Mouse (Mus musculus) monocyte, adult 2 months (primary cell): ENCODE data around the gene Nudt4.

Source experiments
- DNase-seq, 2 experiments: peaks; one replicate each; pipeline ENCODE4 v3.0.0; 2022; ENCODE audit warnings: low spot score in 2 of 2, low read depth in 1 of 2

Gene Nudt4

DNA sequence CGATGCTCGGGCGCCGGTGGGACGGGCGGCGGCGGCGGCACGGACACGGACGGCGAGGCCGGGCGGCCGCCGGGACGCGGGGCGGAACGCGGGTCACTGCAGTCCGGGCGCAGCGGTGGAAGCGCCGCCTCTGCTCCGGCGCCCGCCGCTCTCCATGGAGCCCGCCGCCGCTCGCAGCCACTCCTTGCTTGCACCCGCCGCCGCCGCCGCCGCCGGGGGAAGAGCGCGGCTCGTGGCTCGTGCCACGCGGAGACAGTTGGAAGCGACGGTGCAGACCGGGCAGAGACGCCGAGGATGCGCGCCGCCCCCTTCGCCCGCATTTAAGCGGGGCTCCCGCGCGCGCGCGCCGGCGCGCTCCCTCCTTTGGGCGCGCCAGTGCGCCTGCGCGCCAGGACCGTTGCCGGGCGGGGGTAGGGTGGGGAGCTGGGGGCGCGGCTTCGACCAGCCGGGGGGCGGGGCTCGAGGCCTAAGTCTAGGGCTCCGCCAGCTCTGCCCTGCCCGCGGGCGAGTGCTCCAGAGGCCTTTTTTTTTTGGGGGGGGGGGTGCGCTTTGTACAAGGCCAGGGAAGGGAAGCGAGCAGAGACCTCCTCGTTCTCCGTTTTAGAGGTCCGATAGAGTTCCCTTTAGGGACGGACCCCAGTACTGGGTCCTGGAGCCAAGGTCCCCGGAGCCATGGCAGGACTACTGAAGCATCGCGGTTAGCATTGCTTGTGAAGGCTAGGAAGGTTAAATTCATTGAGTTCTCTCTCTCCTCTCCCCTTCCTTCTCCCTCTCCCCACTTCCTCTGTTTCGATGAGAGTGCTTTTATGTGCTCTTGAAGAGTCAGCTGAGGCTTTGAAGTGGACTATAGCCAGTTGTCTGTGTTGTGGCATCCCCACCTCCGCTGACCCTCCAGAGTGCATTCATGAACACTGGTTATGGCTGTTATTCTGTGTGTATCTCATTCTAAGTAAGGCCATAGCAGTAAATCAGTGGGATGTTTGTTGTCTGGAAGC, at the start of gene Nudt4:
TSS of gene Nudt4 (minus strand) at position 296 of the 995 bp plus-strand sequence.
- DNase-seq = peak in 1 of 2 experiments; percentile 30

DNA sequence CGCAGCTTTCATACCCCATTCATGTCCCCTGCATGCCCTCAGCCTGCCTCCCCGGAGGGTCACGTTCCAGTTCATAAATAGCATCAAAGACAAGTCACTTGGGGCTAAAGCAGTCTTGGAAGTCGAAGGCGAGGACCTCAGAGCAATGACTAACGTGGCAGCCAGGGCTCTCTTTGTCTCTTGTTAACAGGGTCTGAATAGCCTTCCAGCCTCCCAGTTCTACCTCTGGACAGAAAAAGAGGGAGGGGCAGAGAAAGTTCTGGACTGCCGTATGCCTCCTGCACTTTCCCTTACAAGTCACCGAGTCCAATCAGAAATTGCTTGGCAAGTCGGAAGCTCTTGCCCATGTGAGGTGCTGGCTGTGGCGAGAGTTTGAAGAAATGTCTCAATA, 47.4 kb upstream of the Nudt4 start:
- DNase-seq = no peak

DNA sequence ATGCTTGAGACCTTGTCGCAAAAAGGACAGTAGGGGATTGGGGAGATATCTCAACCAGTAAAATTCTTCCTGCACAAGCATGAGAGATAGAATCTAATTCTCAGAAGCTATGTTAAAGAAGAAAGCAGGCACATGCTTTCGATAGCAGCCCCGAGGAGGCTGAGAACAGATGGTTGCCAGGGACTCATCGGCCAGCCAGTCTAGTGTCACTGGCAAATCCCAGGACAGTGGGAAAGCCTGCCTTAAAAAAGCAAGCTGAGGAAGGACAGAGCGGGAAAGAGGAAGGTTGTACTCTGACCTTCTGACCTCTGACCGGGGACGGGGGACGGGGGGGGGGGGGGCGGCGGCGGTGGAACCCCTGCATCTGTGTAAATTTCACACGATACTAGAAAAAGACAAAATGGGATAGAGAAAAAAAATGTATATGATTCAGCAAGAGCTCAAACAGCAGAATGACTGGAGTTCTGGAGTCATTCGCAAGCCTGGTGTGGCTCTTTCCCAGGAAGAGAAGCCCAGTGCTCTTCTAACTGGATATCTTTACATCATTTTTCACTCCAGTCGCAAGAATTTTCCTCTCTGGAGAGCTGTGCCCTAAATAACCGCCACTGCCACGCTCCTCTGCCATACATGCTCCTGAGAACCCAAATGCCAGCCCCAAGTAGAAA, 46.9 kb upstream of the Nudt4 start:
- DNase-seq = no peak

DNA sequence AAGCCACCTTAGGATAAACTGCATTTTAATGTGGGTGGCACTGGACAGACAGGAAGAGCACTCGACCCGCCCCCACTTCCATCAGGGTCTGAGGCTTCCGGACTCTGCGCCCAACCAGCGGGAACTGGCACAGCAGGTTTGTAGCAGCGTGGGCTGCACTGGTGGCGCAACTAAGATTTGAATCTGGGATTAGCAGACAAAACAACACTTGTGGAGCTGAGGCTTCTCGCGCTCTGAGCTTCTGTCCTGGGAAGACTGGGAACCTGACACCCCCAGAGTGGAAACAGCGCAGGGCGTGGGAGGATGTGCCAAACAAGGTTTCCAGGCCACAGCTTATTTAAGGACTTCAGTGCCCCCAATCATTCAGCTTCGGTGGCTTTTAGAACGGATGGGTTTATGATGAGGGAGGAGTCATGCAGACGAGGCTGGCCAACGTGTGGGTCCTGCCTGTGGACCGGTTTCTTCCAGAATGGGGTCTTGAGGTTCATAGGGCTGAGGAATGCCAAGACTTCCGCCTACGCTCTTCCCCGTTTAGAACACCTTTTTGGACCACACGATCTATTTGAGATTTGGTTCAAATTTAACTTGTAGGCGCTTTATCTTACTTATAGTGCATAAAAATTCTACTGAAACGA, 41.1 kb upstream of the Nudt4 start:
- no peak for DNase-seq

DNA sequence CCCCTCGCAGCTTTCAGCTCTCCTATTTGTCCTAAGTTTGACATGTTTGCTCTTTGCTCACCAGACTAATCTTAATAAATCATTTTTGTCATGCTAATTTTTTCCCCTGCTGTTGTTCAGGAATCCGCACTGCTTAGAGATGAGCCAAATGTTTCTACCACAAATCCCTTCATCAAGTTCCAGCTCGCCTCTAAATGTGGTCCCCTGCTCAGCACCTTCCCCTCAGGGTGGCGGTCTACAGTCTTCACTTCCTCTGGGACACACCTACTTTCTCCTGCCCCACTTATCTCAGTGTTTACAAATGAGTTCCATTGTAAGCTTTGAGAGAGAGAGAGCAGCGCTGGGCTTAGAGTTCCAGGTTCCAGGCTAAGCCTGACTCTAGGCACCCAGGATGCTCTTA, 36.6 kb upstream of the Nudt4 start:
- no peak for DNase-seq

DNA sequence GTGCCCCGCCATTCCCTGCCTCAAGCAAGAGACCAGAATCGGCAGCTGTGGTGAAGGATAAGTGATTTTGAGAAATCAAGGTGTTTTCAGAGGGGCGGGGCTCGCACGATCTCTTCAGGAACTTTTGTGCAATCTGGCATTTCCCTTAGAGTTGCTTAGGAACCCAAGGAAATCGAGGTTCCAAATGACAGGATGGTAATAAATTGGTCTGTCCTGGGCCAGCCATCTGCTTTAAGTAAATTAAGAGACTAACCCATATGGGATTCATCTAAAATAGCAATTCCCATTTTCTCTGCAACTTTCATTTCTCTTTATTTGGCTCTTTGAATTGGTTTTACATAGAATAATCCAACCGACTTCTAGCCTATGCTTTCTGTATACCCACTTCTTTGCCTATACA, 35.8 kb upstream of the Nudt4 start:
- no peak for DNase-seq

DNA sequence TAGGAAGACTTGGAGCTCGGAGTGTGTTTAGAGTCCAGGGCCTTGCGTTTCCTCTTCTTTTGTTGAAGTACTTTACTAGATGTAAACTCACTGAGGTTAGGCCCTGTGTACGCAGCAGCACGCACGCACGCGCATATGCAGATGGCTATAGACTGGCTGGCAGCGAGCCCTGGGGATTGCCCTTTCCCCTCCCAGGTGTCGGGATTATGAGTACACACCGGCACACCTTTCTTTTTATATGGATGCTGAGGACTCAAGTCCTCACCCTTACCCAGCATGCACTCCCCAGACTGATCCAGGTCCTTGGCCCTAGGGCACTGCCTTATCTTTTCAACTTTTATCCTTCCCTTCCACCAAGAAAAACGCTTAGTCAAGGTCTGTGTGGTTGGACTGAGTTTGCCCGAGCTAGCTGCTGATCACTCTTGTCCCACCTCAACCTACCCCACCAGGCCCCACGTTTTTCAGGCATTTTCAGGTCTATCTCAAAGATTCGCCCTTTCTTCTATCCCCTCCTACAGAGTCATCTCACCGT, 34.2 kb upstream of the Nudt4 start:
- DNase-seq = no peak

DNA sequence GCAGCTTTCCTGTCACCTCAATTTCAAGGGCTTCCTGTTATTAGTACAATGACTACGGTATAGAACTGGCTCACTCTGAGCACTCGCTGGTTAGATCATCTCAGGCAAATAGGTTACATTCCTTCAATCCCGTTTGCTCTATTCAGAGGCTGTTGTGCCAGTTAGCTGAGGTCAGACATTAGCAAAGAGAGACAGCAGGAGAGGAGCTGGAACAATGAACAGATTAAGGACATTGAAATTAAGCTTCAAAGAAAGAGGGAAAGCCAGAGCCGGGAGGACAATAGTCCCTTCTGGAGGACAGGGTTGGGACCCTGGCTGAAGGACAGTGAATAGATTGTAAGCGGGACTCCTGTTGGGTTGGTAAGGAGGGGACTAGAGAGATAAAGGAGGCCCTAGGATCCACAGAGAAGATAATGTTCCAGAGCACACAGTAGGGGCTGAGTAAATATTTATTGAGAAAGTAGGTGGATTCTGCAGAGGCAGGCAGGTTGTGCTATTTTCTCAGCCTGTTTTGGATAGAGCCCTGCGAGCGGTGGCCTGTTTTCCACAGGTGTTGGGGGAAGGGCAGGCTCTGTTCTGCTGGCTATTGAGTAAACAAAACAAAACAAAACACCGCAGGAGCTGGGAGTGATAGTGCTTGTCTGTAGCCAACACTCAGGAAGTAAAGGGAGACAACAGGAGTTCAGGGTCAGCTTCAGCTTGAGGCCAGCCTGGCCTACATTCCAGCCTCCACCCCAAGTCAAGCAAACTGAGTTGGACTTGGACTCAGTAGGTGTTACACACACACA, 32.1 kb upstream of the Nudt4 start:
- no peak for DNase-seq

DNA sequence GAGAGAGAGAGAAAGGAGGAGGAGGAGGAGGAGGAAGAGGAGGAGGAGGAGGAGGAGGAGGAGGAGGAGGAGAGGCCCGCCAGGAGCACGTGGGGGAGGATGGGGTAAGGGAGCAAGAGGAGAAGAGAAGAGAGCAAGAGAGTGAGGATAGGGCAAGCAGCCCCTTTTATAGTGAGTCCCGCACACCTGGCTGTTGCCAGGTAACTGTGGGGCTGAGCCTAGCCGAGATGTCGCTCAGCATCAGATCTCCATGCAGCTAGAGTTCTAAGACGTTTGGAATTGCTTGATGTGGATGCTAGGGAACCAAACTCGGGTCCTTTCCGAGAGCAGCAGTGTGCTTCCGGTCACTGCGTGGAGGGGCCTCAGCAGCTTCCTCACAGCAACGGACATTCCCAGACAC, 30.5 kb upstream of the Nudt4 start:
- no peak for DNase-seq

DNA sequence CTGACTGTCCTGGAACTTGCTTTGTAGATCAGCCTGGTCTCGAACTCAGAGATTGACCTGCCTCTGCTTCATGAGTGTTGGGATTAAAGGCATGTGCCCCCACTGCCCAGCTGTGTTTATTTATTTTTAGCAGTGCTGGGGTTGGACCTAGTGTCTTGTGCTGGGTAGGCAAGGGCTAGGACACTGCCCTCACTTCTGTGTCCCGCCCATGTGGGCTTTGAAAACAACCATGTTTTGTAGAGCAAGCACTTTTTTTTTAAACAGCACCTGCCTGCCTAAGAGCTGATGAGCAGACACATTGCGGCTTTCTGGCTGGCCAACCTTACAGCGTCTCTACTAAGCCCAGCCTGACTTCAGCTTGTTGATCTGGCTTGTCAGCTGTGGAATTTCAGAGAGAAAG, 27.3 kb upstream of the Nudt4 start:
- no peak for DNase-seq

DNA sequence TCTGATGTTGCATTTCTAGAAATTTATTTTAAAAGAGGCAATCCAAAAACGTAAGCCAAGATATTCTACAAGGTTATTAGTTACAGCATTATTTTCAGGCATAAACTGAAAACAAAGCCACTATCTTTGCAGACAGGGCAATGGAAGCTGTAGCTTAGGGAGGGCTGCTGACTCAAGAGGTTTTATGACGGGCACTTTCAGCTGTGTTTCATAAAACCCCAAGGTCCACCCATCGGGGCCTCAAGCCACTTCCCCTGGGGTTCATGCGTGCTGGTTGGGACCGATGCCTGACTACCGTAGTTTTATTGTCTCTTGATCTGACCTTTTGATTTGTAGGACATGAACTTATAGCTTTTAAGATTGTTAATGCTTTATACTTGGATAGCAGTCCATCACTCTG, 26.2 kb upstream of the Nudt4 start:
- no peak for DNase-seq

DNA sequence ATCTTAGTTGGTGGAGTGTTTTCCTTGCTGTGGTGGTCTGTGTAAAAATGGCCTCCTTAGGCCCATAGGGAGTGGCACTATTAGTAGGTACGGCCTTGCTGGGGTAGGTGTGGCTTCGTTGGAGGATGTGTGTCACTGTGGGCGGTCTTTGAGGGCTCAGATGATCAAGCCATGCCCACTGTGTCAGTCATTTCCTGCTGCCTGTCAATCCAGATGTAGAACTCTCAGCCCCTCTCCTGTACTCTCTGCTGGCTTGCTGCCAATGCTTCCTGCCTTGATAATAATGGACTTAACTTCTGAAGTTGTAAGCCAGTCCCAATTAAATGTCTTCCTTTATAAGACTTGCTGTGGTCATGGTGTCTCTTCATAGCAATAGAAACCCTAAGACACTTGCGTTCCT, 25.2 kb upstream of the Nudt4 start:
- DNase-seq = no peak

DNA sequence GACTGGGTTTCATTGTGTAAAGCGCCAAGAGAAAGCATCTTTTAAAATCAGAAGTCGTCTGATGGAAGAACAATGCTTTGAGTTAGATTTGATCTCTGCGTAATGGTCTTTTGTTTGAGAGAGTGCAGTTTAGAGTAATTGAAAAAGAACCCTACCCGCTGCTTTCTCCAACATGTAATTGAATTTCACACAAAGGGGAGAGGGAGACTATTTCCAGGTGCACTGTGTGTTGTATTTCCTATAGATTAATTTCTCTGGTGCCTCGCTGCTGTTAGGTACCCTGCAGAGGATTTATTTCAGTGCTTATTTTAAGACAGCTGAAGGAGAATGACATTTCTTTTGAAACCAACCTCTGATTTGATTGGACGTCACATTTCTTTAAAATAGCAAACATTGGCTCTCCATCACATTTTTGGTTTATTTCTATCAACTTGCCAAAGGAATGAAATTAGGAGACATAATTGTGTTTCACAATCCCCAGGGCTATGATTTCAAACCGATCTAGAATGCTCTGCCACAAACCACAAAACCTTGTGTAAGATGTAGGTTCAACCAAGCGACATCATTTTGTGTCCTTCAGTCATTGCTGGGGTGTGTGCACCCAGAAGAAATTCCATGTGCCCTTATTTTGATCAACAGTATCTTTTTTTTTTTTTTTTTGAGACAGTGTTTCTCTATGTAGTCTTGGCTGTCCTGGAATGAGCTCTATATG, 23.7 kb upstream of the Nudt4 start:
- DNase-seq = no peak

DNA sequence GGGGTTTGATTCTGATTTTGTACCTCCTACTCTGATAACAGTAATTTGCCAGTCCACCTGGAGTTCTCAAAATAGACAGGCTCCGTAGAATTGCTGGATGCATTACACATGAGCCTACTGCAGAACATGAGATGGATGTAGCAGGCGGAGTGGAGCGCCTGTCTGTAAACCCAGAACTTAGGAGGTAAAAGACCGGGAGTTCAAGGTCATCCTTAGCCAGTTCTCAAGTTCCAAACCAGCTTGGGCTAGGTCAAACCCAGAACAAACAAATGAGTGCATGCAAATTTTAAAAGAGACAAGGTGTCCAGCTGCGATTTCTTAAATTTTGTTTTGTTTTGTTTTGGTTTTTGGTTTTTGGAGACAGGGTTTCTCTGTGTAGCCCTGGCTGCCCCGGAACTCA, 21.6 kb upstream of the Nudt4 start:
- no peak for DNase-seq

DNA sequence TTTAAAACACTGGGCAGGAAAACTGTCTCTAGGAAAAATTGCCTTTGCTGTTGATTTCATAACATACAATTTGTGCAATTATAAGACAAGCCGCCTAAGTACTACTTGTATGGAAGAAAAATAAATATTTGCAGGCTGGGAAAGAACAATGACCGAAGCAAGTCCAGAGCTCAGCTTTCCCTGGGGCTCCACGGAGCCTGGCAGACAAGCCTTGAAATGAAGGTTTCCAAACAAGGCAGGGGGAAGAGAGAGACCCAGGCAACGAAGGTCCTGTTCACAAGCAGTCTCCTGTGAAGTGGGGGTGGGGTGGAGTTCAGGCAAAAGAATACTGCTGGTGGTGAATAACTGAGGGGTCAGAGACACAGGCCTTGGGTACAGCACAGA, 13.6 kb upstream of the Nudt4 start:
- DNase-seq = no peak

DNA sequence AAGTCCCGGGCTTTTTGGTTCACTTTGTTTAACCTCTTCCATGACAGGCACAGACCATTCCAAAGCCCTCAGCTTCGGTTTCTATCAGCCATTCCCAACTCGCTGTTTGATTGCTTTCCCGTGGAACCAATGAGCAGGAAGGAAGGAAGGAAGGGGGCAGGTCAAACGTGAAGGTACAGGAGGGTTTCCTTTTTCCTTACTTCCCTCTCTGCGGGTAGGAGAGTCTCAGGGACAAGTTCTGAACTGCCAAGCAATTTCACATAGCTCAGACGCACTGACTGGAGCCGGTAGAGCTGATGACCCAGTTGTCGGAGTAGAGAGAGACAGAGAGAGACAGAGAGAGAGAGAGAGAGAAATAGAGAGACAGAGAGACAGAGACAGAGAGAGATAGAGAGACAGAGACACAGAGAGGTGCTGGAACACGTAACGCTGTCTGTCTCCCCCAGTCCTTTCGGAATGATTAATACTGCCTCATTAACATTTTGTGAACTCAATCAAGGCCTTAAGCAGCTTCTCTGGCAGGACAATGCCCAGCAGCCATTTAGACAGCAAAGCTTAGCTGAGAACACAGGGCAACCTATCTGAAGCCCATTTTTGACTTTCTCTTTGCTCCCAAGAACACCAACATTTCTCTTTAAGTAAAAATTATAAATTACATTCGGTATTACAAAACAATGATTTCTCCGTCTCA, 13.1 kb upstream of the Nudt4 start:
- DNase-seq = no peak

DNA sequence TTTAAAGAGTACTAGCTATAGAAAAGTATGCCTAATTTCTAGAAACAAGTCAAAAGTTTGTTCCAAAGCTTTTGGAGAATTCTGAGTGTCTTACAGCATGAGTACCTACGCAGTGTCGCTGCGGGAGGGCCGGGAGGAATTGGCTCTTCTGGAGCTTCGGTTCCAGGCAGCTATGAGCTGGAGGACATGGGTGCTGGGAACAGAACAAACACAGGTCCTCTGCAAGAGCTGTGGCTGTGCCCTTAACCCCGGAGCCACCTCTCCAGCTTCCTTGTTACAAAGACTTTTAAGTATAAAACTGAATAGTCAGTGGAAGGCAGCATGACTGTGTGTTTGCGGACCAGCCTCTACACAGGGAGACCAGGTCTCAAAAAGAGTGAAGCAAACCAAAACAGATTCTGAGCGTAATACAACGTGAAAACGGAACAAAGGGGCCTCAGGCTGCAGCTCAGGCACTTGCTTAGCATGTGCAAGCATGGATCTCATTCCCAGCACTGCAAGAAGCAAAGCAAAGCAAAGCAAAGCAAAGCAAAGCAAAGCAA, 12.0 kb upstream of the Nudt4 start:
- no peak for DNase-seq

DNA sequence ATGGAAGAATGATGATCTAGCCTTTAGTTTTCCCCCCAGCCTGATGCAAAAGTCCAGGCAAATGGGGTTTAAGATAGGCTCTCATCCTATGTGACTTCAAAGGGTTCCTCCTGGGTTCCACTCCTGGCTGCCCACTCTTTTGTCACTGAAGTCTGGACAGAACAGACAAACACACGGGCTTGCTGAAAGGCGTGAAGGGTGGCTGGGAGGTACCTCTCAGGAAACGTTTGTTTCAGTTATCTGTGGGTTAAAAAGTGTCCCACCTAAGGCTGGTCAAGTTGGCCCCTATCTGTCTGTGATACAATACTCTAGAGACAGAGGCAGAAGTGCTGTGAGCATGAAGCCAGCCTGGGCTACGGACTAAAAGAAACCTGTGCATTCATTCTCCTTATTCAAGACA, 11.0 kb upstream of the Nudt4 start:
- no peak for DNase-seq

DNA sequence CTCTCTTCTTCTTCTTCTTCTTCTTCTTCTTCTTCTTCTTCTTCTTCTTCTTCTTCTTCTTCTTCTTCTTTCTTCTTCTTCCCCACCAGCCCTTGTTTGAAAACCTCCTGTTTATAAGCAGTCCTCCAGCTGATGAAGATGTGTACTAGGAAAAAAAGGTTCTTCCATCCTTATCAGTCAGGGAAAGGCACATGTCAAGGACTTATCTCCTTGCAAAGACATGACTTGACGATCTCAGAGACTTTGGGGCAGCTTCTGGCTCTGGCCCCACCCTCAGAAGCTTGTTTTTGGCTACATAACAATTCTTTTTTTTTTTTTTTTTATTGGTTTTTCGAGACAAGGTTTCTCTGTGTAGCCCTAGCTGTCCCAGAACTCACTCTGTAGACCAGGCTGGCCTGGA, 5.5 kb upstream of the Nudt4 start:
- DNase-seq = no peak

DNA sequence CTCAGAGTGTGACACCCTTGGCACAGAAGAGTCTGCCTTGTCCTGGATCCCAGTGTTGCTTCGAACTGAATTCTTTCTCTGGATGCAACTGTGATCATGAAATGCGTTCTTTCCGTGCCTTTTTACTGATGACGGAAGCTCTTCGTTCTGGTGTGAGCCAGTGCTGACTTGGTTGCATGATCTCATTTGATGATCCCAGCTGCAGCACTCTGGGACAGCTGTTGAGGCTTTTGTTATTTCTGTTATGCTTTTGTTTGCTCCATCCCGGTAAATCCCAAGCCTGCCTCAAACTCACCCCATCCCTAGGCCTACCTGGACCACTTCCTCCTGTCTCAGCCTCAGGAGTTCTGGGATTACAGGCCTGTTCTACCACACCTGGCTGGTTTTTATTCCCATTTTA, 4.1 kb upstream of the Nudt4 start:
- DNase-seq = no peak
